Mouse (Mus musculus): ENCODE measurements at regions not wholly inside any gene's neighbourhood (a gene's known extent, or its start where the extent isn't known, plus 50 kb on each side); places are given as distances from the start of the nearest gene placed in this dataset.

DNA sequence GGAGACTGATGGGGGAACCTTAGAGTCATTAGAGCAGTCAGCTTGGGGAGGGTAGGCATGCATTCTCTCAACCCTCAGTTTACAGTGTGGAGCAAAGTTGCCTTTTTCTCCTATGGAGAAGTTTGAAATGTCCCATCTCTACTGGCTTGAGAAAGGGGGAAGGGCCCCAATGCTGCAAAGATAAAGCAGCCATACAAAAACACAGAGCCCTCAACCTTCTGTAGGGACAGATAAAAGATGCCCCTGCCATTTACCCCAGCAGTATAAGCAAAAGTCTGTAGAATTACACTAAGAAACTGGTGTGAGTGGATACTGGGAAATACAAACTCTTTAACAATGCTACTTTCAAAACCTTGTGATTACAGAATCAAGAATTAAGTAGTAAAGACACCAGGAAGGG, 71.9 kb upstream of the Tmem215 start:
- DNase-seq (no peak), ATAC-seq (ENCODE audit: low FRiP score, low TSS enrichment) (no peak)
- Histone ChIP-seq H3K27me3 (ENCODE audit: control insufficient read depth, insufficient read depth, low read length) (no peaks in the 10 kb centered on the region), H3K9me3 (ENCODE audit: control insufficient read depth, low read length) (no peaks in the 10 kb centered on the region), H3K9ac (replicated peaks; ENCODE audit: low read length) (no peak overlapping the region), H3K27ac (replicated peaks; ENCODE audit: low read depth, low read length) (no peak overlapping the region), H3K4me3 (replicated peaks; ENCODE audit: low read depth, low read length) (no peak overlapping the region), H3K36me3 (ENCODE audit: control insufficient read depth, insufficient read depth, low read length) (no peaks in the 10 kb centered on the region), H3K4me2 (ENCODE audit: low read length) (no peak overlapping the region), H3K4me1 (ENCODE audit: control insufficient read depth, insufficient read depth, low read length) (no peaks in the 10 kb centered on the region)

DNA sequence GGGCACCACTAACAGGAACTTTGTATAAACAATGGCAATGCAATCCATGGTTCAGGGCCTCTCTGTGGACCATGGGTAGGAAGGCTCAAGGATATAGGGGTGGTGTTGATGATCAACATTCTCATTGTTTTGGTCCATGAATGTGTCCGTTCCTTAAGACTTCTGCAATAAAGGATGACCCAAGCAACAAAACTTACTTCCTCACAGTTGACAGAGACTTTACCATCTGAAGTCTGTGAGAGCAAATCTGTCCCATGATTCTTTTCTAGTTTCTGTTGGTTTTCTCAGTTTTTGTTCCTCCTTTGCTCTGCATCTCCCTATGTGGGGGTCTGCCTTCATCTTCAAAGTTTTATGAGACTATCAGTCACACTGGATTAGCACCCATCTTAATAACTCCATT, 81.8 kb upstream of the Tmem215 start:
- H3K27me3 ChIP-seq (ENCODE audit: control insufficient read depth, insufficient read depth, low read length): no peaks in the 10 kb centered on the region
- no peak overlapping the region for H3K27ac ChIP-seq (replicated peaks; ENCODE audit: low read depth, low read length)
- no peak overlapping the region for H3K4me3 ChIP-seq (replicated peaks; ENCODE audit: low read depth, low read length)
- H3K9me3 ChIP-seq (ENCODE audit: control insufficient read depth, low read length): no peaks in the 10 kb centered on the region
- no peak for ATAC-seq (ENCODE audit: low FRiP score, low TSS enrichment)
- DNase-seq: no peak
- WGBS: 100% methylated on average over 1 of the region's 1 CpGs
- no peaks in the 10 kb centered on the region for H3K4me1 ChIP-seq (ENCODE audit: control insufficient read depth, insufficient read depth, low read length)
- no peaks in the 10 kb centered on the region for H3K36me3 ChIP-seq (ENCODE audit: control insufficient read depth, insufficient read depth, low read length)
- H3K4me2 ChIP-seq (ENCODE audit: low read length): no peak overlapping the region
- no peak overlapping the region for H3K9ac ChIP-seq (replicated peaks; ENCODE audit: low read length)

- Histone ChIP-seq H3K4me3 (replicated peaks; ENCODE audit: low read depth, low read length) (no peak overlapping the region), H3K9ac (replicated peaks; ENCODE audit: low read length) (no peak overlapping the region), H3K9me3 (ENCODE audit: control insufficient read depth, low read length) (no peaks in the 10 kb centered on the region), H3K36me3 (ENCODE audit: control insufficient read depth, insufficient read depth, low read length) (no peaks in the 10 kb centered on the region), H3K27me3 (ENCODE audit: control insufficient read depth, insufficient read depth, low read length) (no peaks in the 10 kb centered on the region), H3K27ac (replicated peaks; ENCODE audit: low read depth, low read length) (no peak overlapping the region), H3K4me1 (ENCODE audit: control insufficient read depth, insufficient read depth, low read length) (no peaks in the 10 kb centered on the region), H3K4me2 (ENCODE audit: low read length) (no peak overlapping the region)
- DNase-seq (no peak), ATAC-seq (ENCODE audit: low FRiP score, low TSS enrichment) (no peak)
- 55% methylated on average over 9 of the region's 9 CpGs for WGBS
Measured at GRCm38 (mm10) chr4:40385284-40385683, 86.7 kb upstream of the Tmem215 start.

- no peak for ATAC-seq (ENCODE audit: low FRiP score, low TSS enrichment)
- no peaks in the 10 kb centered on the region for H3K27me3 ChIP-seq (ENCODE audit: control insufficient read depth, insufficient read depth, low read length)
Measured at GRCm38 (mm10) chr4:40384704-40385103, 87.3 kb upstream of the Tmem215 start.

GRCm38 (mm10) chr4:40380309-40380708, 91.7 kb upstream of the Tmem215 start:
- DNase-seq (no peak), ATAC-seq (ENCODE audit: low FRiP score, low TSS enrichment) (no peak)
- no peak overlapping the region for H3K4me2 ChIP-seq (ENCODE audit: low read length)
- H3K9ac ChIP-seq (replicated peaks; ENCODE audit: low read length): no peak overlapping the region
- H3K36me3 ChIP-seq (ENCODE audit: control insufficient read depth, insufficient read depth, low read length): no peaks in the 10 kb centered on the region
- H3K4me3 ChIP-seq (replicated peaks; ENCODE audit: low read depth, low read length): no peak overlapping the region
- H3K27ac ChIP-seq (replicated peaks; ENCODE audit: low read depth, low read length): no peak overlapping the region
- no peaks in the 10 kb centered on the region for H3K9me3 ChIP-seq (ENCODE audit: control insufficient read depth, low read length)
- no peaks in the 10 kb centered on the region for H3K4me1 ChIP-seq (ENCODE audit: control insufficient read depth, insufficient read depth, low read length)
- H3K27me3 ChIP-seq (ENCODE audit: control insufficient read depth, insufficient read depth, low read length): no peaks in the 10 kb centered on the region
- 87% methylated on average over 8 of the region's 8 CpGs for WGBS

More at GRCm38 (mm10) chr4:40384704-40385103, 87.3 kb upstream of the Tmem215 start:
- no peaks in the 10 kb centered on the region for H3K4me1 ChIP-seq (ENCODE audit: control insufficient read depth, insufficient read depth, low read length)
- H3K9me3 ChIP-seq (ENCODE audit: control insufficient read depth, low read length): no peaks in the 10 kb centered on the region
- H3K36me3 ChIP-seq (ENCODE audit: control insufficient read depth, insufficient read depth, low read length): no peaks in the 10 kb centered on the region
- H3K4me2 ChIP-seq (ENCODE audit: low read length): no peak overlapping the region
- no peak overlapping the region for H3K4me3 ChIP-seq (replicated peaks; ENCODE audit: low read depth, low read length)
- H3K9ac ChIP-seq (replicated peaks; ENCODE audit: low read length): no peak overlapping the region
- no peak for DNase-seq
- no peak overlapping the region for H3K27ac ChIP-seq (replicated peaks; ENCODE audit: low read depth, low read length)
- WGBS: 85% methylated on average over 3 of the region's 3 CpGs

DNA sequence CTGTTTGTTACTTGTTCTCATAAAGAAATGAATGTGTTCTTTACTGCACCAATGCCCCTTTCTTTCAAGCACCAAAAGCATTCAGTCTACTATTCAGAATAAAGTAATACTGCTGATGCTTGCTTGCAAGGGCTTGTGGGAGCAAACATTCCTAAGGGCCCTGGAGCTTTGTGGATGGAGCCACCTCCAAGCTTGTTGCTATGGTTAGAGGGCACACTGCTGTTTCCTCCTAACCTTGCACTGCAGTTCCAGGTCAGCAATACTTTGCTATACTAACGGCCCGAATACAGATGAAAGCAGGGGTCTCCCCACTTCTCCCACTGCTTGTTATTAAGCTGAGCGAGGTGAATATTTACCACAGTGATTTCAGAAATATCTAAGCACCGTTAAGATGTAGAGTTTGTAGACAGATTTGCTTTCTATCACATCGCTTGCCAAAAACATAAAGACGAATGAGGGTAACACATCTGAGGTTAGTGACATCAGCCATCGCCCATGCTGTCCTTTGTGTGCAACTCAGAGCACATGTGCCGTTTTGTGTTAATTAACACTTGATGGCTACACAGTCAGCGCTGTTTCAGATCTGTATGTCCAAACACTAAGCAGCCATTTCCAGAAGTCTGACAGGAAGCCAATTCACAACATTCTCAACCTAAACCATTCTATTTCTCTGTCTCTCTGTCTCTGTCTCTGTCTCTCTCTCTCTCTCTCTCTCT, 96.4 kb upstream of the Ndufb6 start:
- no peaks in the 10 kb centered on the region for H3K9me3 ChIP-seq (ENCODE audit: control insufficient read depth, low read length)
- ATAC-seq (ENCODE audit: low FRiP score, low TSS enrichment): no peak
- no peak overlapping the region for H3K4me2 ChIP-seq (ENCODE audit: low read length)
- H3K4me3 ChIP-seq (replicated peaks; ENCODE audit: low read depth, low read length): no peak overlapping the region
- H3K27ac ChIP-seq (replicated peaks; ENCODE audit: low read depth, low read length): no peak overlapping the region
- H3K9ac ChIP-seq (replicated peaks; ENCODE audit: low read length): no peak overlapping the region
- no peaks in the 10 kb centered on the region for H3K27me3 ChIP-seq (ENCODE audit: control insufficient read depth, insufficient read depth, low read length)
- no peaks in the 10 kb centered on the region for H3K4me1 ChIP-seq (ENCODE audit: control insufficient read depth, insufficient read depth, low read length)
- DNase-seq: peak; percentile 8
- 82% methylated on average over 9 of the region's 9 CpGs for WGBS
- H3K36me3 ChIP-seq (ENCODE audit: control insufficient read depth, insufficient read depth, low read length): no peaks in the 10 kb centered on the region

GRCm38 (mm10) chr4:40374213-40374612, 95.0 kb upstream of the Ndufb6 start:
- 88% methylated on average over 2 of the region's 2 CpGs for WGBS
- Histone ChIP-seq H3K27ac (replicated peaks; ENCODE audit: low read depth, low read length) (no peak overlapping the region), H3K27me3 (ENCODE audit: control insufficient read depth, insufficient read depth, low read length) (no peaks in the 10 kb centered on the region), H3K4me2 (ENCODE audit: low read length) (no peak overlapping the region), H3K9me3 (ENCODE audit: control insufficient read depth, low read length) (no peaks in the 10 kb centered on the region), H3K9ac (replicated peaks; ENCODE audit: low read length) (no peak overlapping the region), H3K4me1 (ENCODE audit: control insufficient read depth, insufficient read depth, low read length) (no peaks in the 10 kb centered on the region), H3K36me3 (ENCODE audit: control insufficient read depth, insufficient read depth, low read length) (no peaks in the 10 kb centered on the region), H3K4me3 (replicated peaks; ENCODE audit: low read depth, low read length) (no peak overlapping the region)
- DNase-seq (no peak), ATAC-seq (ENCODE audit: low FRiP score, low TSS enrichment) (no peak)

DNA sequence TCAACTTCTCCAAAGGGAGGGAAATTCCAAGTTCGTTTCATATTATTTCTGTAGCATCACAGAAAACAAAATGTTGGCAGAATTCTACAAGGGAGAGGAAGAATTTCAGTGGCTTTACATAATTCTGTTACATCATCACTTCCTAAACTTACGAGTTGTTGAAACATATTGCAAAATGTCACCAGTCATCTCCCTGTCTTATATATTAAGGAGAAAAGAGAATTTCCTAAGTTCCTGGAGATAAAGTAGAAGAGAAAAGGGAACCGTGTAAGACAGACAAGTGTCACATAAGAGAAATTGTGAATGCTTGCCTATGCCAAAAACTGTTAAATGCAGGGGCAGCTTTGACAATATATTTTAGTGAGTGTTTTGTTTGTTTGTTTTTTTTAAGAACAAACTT, 85.1 kb upstream of the Ndufb6 start:
- H3K27ac ChIP-seq (replicated peaks; ENCODE audit: low read depth, low read length): no peak overlapping the region
- H3K4me1 ChIP-seq (ENCODE audit: control insufficient read depth, insufficient read depth, low read length): no peaks in the 10 kb centered on the region
- no peak overlapping the region for H3K4me2 ChIP-seq (ENCODE audit: low read length)
- H3K27me3 ChIP-seq (ENCODE audit: control insufficient read depth, insufficient read depth, low read length): no peaks in the 10 kb centered on the region
- H3K9me3 ChIP-seq (ENCODE audit: control insufficient read depth, low read length): no peaks in the 10 kb centered on the region
- WGBS: 84% methylated on average over 3 of the region's 3 CpGs
- H3K36me3 ChIP-seq (ENCODE audit: control insufficient read depth, insufficient read depth, low read length): no peaks in the 10 kb centered on the region
- H3K9ac ChIP-seq (replicated peaks; ENCODE audit: low read length): no peak overlapping the region
- H3K4me3 ChIP-seq (replicated peaks; ENCODE audit: low read depth, low read length): no peak overlapping the region
- ATAC-seq (ENCODE audit: low FRiP score, low TSS enrichment) (no peak), DNase-seq (no peak)

DNA sequence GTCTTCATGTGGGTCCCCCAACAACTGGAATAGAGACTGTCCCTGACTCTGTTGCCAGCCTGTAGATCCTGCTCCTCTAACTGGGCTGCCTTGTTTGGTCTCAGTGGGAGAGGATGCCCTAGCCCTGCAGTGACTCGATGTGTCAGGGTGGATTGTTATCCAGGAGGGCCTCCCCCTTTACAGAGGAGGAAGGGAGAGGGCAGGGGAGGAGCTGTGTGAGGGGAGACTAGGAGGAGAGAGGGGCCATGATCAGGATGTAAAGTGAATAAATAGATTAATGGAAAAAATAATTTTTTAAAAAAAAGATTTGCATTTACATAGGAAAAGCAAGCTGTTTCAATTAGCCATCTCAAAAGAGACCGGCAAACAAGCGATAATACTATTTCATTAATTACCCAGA, 80.1 kb upstream of the Ndufb6 start:
- Histone ChIP-seq H3K4me2 (ENCODE audit: low read length) (no peak overlapping the region), H3K36me3 (ENCODE audit: control insufficient read depth, insufficient read depth, low read length) (no peaks in the 10 kb centered on the region), H3K4me3 (replicated peaks; ENCODE audit: low read depth, low read length) (no peak overlapping the region), H3K4me1 (ENCODE audit: control insufficient read depth, insufficient read depth, low read length) (no peaks in the 10 kb centered on the region), H3K9ac (replicated peaks; ENCODE audit: low read length) (no peak overlapping the region), H3K9me3 (ENCODE audit: control insufficient read depth, low read length) (no peaks in the 10 kb centered on the region), H3K27ac (replicated peaks; ENCODE audit: low read depth, low read length) (no peak overlapping the region), H3K27me3 (ENCODE audit: control insufficient read depth, insufficient read depth, low read length) (no peaks in the 10 kb centered on the region)
- no peak for ATAC-seq (ENCODE audit: low FRiP score, low TSS enrichment)
- 64% methylated on average over 3 of the region's 3 CpGs for WGBS
- DNase-seq: no peak

Measured in midbrain, embryonic 14.5 days (tissue).